Mouse (Mus musculus) midbrain, embryonic 15.5 days (tissue): ENCODE measurements around the gene Tcap. TPM values are rescaled to one million over a fixed set of nuclear protein-coding genes. Genes with fewer than 3 reads are reported as not detected.
"Not testable (repeated sequence)": the region's sequence is repeated elsewhere in the genome, so short reads cannot be mapped to it uniquely, and the experiment has no call there.

Source experiments
- ATAC-seq: fragments of 200-750 bp; cut with Nextera tagmentation; replicated peaks from 2 replicates; pipeline ENCODE4 v1.8.0; 2017; ENCODE audit warnings: moderate TSS enrichment
- H3K27ac ChIP-seq: fragments of 300-500 bp; sonication (generic); 2 replicates; pipeline ENCODE4 v1.5.1; 2015; ENCODE audit warnings: mild to moderate bottlenecking, inconsistent platforms
- H3K27me3 ChIP-seq: fragments of 300-500 bp; sonication (generic); replicated peaks from 2 replicates; pipeline ENCODE4 v1.6.1; 2015; ENCODE audit warnings: inconsistent platforms
- H3K36me3 ChIP-seq: fragments of 300-500 bp; sonication (generic); replicated peaks from 2 replicates; pipeline ENCODE4 v1.6.1; 2015; ENCODE audit warnings: inconsistent platforms
- H3K4me1 ChIP-seq: fragments of 300-500 bp; sonication (generic); 2 replicates; pipeline ENCODE4 v1.6.1; 2015; ENCODE audit warnings: inconsistent platforms
- H3K4me2 ChIP-seq: fragments of 300-500 bp; sonication (generic); 2 replicates; pipeline ENCODE4 v1.6.1; 2015; ENCODE audit warnings: inconsistent platforms, mild to moderate bottlenecking, moderate library complexity
- H3K4me3 ChIP-seq: fragments of 300-500 bp; sonication (generic); 2 replicates; pipeline ENCODE4 v1.5.1; 2015; ENCODE audit warnings: mild to moderate bottlenecking, inconsistent platforms
- H3K9ac ChIP-seq: fragments of 300-500 bp; sonication (generic); 2 replicates; pipeline ENCODE4 v1.6.1; 2015; ENCODE audit warnings: mild to moderate bottlenecking, inconsistent platforms
- H3K9me3 ChIP-seq: fragments of 300-500 bp; sonication (generic); 2 replicates; pipeline ENCODE4 v1.6.1; 2016; ENCODE audit warnings: inconsistent platforms
- WGBS: fragments of 180-500 bp; shearing (Covaris S2); methylation state at CpG from one replicate; pipeline ENCODE4 v1.1.7; 2015; ENCODE audit warnings: mixed read lengths; 5-methylcytosine and 5-hydroxymethylcytosine counted together
- polyA plus RNA-seq: library from polyadenylated mRNA; unstranded; fragments of >200 nt; fragmentation: Nextera tagmentation; extraction: Ambion mirVana; gene quantifications from 2 replicates; pipeline ENCODE4 v1.2.1, GENCODE M21; 2015

Tcap gene
- polyA plus RNA-seq, 1 experiment from 2014 or later: not detected

DNA sequence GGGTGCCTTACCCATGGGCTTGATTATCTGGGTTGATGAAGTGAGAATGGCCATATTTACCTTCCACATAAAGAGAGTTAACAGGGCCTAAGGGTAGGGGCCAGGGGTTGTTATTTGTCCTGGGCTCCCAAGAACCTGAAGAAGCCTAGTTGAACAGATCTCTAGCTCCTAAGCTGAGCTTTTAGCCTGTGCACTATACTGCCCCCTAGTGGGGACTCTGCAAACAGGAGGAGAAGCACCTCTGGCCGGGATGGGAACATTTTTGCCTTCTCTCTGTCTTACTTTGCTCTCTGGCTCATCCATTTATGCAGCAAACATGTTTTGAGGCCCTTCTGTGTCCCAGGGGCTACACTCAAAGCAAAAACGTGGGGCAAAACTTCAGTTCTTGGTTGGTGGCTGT lies 11.2 kb upstream of the Tcap start:
- no peak overlapping the region for H3K4me2 ChIP-seq
- peaks cover 23% of the 10 kb centered on the region for H3K4me1 ChIP-seq
- peaks cover 15% of the 10 kb centered on the region; the same call in 1 of the 2 replicates for H3K36me3 ChIP-seq
- no peak overlapping the region for H3K4me3 ChIP-seq
- H3K27ac ChIP-seq: no peak overlapping the region
- no peaks in the 10 kb centered on the region for H3K27me3 ChIP-seq
- H3K9ac ChIP-seq: no peak overlapping the region
- H3K9me3 ChIP-seq: no peaks in the 10 kb centered on the region
- WGBS: 5% methylated on average over 2 of the region's 2 CpGs
- no peak for ATAC-seq

DNA sequence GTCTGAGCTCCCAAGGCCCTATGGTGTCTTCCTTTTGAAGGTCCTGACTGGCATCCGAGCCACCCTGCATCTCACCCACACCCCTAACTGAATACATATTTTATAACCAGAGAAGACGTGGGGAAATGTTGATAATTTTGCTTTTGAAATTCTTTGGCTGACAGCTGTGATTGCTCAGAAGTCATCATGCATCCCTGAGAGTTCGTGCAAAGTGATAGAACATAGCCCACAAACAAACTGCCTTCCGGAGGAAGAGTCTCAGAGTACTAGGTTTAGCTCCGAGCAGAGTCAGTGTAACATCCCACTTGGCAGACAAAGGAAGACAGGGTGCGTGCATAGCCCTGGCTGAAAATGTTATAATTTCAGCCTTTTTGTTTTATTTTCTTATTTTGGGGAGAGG lies 10.4 kb upstream of the Tcap start:
- Histone ChIP-seq H3K4me1 (peaks cover 23% of the 10 kb centered on the region), H3K4me3 (no peak overlapping the region), H3K9ac (no peak overlapping the region; the same call in 1 of the 2 replicates), H3K27me3 (no peaks in the 10 kb centered on the region), H3K4me2 (no peak overlapping the region), H3K27ac (no peak overlapping the region), H3K9me3 (no peaks in the 10 kb centered on the region), H3K36me3 (peaks cover 19% of the 10 kb centered on the region; the same call in 1 of the 2 replicates)
- ATAC-seq: no peak
- 93% methylated on average over 6 of the region's 6 CpGs for WGBS

DNA sequence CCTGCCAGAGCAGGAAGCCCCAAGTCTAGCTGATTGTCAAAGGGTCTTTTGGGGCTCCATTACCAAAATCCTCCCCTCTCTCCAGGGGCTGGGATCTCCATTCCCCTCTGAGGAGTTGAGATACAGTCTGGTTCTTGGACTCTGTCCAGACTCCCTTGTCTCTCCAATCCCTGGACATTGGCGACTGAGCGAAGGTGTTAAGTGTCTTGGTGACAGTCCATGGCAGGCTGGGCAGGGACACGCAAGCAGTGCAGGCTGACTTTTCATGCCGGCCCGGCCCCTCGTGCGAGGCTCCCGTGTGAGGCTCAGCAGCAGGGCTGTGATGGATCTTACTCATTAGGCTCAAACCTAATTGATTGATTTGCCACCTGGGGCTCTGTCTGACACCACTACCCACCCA lies 9.3 kb upstream of the Tcap start:
- WGBS: 75% methylated on average over 8 of the region's 8 CpGs
- no peak overlapping the region for H3K27ac ChIP-seq

DNA sequence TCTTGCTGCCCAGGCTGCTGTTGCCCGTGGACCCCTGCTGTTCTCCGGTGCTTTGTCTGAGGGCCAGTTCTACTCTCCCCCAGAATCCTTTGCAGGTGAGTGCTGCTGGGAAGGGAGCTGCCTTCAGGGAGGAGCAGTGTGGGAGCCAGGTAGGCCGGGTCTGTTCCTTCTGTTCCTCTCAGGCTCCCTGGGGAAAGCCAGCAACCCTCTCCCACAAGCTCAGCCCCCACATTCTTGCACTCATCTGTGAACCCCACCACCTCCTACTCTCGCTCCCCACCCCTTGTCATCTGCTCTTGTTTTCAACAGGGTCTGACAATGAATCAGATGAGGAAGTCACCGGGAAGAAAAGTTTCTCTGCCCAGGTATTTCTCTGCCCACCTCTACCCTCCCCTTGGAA lies 6.9 kb upstream of the Tcap start:
- peaks cover 23% of the 10 kb centered on the region; the same call in 1 of the 2 replicates for H3K36me3 ChIP-seq

More for the DNA sequence above, 9.3 kb upstream of the Tcap start:
- Histone ChIP-seq H3K36me3 (peaks cover 23% of the 10 kb centered on the region; the same call in 1 of the 2 replicates), H3K4me2 (no peak overlapping the region), H3K4me1 (peaks cover 23% of the 10 kb centered on the region), H3K27me3 (no peaks in the 10 kb centered on the region), H3K4me3 (no peak overlapping the region), H3K9me3 (no peaks in the 10 kb centered on the region), H3K9ac (no peak overlapping the region)
- ATAC-seq: no peak

DNA sequence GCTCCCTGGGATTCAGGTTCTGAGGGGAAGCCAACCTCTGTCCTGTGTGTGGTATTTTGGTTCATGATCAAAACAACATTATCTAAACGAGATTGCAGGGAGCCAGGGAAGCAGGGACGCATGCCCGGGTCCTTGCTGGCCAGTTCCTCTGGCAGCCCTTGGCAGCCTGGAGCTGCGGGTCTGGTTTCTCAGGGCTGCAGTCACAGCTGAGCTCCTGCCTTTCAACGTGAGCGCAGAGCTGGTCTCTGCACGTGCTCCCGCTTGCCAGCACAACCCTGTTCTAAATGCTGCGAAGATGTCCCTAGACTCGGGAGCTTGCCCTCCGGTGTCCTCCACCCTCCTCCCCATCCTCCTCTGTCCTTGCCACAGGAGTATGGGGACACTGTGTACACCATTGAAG lies 5.8 kb upstream of the Tcap start:
- H3K9me3 ChIP-seq: no peaks in the 10 kb centered on the region
- H3K27me3 ChIP-seq: no peaks in the 10 kb centered on the region
- no peak overlapping the region for H3K27ac ChIP-seq
- no peak for ATAC-seq
- no peak overlapping the region for H3K4me2 ChIP-seq
- H3K36me3 ChIP-seq: peaks cover 23% of the 10 kb centered on the region; the same call in 1 of the 2 replicates
- H3K9ac ChIP-seq: no peak overlapping the region
- no peaks in the 10 kb centered on the region for H3K4me1 ChIP-seq
- WGBS: 88% methylated on average over 11 of the region's 11 CpGs
- no peak overlapping the region for H3K4me3 ChIP-seq

More for the DNA sequence above, 6.9 kb upstream of the Tcap start:
- H3K9me3 ChIP-seq: no peaks in the 10 kb centered on the region
- 73% methylated on average over 5 of the region's 5 CpGs for WGBS
- no peak overlapping the region for H3K4me2 ChIP-seq
- no peak overlapping the region for H3K4me3 ChIP-seq
- no peak overlapping the region for H3K9ac ChIP-seq
- H3K27me3 ChIP-seq: no peaks in the 10 kb centered on the region
- ATAC-seq: no peak
- H3K27ac ChIP-seq: no peak overlapping the region
- peaks cover 10% of the 10 kb centered on the region for H3K4me1 ChIP-seq

DNA sequence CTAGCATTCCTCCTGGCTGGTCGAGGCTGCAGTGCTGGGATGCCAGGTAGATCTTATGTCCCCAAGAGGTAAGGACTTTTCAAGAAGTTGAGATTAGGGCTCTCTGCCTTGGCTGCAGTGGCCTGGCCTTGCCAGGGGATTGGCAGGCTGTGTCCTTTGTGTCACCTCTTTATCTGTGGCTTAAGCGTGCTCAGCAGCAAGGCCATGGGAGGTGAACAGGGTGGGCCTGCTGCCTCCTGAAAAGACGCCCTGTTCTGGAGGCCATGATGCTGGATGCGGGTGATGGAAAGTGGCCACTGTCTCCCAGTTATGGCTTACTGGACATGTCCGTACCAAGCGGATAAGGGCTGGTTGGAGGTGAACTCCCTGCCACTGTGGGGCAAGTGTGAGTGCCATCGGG lies 4.2 kb upstream of the Tcap start:
- H3K36me3 ChIP-seq: peaks cover 23% of the 10 kb centered on the region; the same call in 1 of the 2 replicates
- no peak for ATAC-seq
- no peaks in the 10 kb centered on the region for H3K27me3 ChIP-seq
- H3K27ac ChIP-seq: no peak overlapping the region
- 93% methylated on average over 7 of the region's 7 CpGs for WGBS
- H3K4me1 ChIP-seq: no peaks in the 10 kb centered on the region
- no peaks in the 10 kb centered on the region for H3K9me3 ChIP-seq
- no peak overlapping the region for H3K9ac ChIP-seq
- H3K4me3 ChIP-seq: no peak overlapping the region
- no peak overlapping the region for H3K4me2 ChIP-seq

DNA sequence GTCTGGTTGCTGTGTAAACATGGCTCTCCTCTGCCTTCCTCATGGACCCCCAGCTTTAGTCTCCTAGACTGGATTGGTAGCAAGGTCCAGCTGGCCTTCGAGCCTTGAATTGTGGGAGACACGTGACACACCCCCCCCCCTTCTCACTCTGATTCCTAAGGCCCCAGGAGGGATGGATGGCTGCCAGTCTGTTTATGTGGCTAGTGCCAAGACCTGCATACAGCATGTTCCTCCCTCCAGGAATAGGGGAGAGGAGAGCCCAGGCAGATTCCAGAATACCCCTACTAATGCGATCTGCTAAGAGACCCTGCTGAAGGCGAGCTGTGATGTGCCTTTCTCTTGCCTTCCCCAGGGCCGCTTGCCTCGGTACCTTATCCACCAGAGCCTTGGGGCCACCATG lies 3.5 kb upstream of the Tcap start:
- H3K4me1 ChIP-seq: no peaks in the 10 kb centered on the region
- no peak overlapping the region for H3K4me2 ChIP-seq
- peaks cover 23% of the 10 kb centered on the region; the same call in 1 of the 2 replicates for H3K36me3 ChIP-seq
- H3K27ac ChIP-seq: no peak overlapping the region
- H3K27me3 ChIP-seq: 0 out of 2 replicates have a peak, but pooled peaks cover 2% of the 10 kb centered on the region
- H3K9me3 ChIP-seq: no peaks in the 10 kb centered on the region
- H3K9ac ChIP-seq: no peak overlapping the region
- 77% methylated on average over 6 of the region's 6 CpGs for WGBS
- H3K4me3 ChIP-seq: no peak overlapping the region
- no peak for ATAC-seq

DNA sequence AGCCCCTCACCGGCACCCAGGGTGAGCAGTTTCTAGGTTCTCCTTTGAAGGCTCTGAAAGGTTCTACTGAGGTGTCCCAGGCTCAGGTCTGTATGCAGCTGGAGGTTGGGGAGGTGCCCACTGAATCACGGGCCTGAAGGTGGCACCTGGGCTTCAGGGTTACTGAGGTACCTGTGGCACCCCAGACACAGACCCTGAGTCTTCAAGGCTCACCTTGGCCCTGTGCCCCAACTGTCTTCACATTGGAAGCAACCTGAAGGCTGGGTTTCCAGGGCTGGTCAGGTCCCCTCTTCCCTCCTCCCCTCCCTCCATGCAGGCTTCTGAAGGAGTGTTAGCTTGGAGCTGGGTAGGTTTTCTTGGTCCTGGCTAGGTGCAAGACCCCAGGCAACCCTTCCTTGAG lies 2.0 kb upstream of the Tcap start:
- H3K27me3 ChIP-seq: peaks cover 16% of the 10 kb centered on the region
- no peak overlapping the region for H3K4me3 ChIP-seq
- WGBS: 91% methylated on average over 2 of the region's 2 CpGs
- H3K36me3 ChIP-seq: peaks cover 15% of the 10 kb centered on the region; the same call in 1 of the 2 replicates
- H3K27ac ChIP-seq: no peak overlapping the region
- H3K9me3 ChIP-seq: no peaks in the 10 kb centered on the region
- no peaks in the 10 kb centered on the region for H3K4me1 ChIP-seq
- H3K4me2 ChIP-seq: no peak overlapping the region
- no peak overlapping the region for H3K9ac ChIP-seq
- no peak for ATAC-seq

DNA sequence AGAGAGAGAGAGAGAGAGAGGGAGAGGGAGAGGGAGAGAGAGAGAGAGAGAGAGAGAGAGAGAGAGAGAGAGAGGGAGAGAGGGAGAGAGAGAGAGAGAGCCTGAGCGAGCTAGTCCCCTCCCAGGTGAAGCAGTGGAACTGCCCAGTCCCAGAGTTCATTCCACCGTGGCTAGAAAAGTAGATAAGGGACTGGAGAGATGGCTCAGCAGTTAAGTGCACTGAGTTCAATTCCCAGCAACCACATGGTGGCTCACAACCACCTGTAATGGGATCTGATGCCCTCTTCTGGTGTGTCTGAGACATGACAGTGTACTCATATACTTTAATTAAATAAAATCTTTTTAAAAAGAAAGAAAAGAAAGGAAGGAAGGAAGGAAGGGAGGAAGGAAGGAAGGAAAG lies 1.2 kb upstream of the Tcap start:
- not testable (repeated sequence) for ATAC-seq, H3K9me3 ChIP-seq, H3K4me3 ChIP-seq, H3K4me1 ChIP-seq, H3K36me3 ChIP-seq, H3K9ac ChIP-seq, H3K27ac ChIP-seq, H3K4me2 ChIP-seq
- peaks cover 23% of the 10 kb centered on the region for H3K27me3 ChIP-seq
- 47% methylated on average over 2 of the region's 2 CpGs for WGBS

DNA sequence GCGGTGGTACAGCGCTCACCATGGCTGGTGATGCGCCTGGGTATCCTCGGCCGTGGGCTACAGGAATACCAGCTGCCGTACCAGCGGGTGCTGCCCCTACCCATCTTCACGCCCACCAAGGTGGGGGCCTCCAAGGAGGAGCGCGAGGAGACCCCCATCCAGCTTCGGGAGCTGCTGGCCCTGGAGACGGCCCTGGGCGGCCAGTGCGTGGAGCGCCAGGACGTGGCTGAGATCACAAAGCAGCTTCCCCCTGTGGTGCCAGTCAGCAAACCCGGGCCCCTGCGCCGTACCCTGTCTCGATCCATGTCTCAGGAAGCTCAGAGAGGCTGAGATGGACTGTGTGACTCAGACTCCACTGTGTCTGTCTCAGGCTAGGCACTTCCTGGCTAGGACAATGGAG lies 605 bp downstream of the Tcap start:
- H3K4me1 ChIP-seq: no peaks in the 10 kb centered on the region
- no peak overlapping the region for H3K27ac ChIP-seq
- ATAC-seq: no peak
- no peak overlapping the region for H3K4me2 ChIP-seq
- no peak overlapping the region for H3K9ac ChIP-seq
- H3K4me3 ChIP-seq: no peak overlapping the region
- WGBS: 74% methylated on average over 20 of the region's 20 CpGs
- no peaks in the 10 kb centered on the region for H3K36me3 ChIP-seq
- H3K27me3 ChIP-seq: peaks cover 38% of the 10 kb centered on the region
- H3K9me3 ChIP-seq: no peaks in the 10 kb centered on the region

DNA sequence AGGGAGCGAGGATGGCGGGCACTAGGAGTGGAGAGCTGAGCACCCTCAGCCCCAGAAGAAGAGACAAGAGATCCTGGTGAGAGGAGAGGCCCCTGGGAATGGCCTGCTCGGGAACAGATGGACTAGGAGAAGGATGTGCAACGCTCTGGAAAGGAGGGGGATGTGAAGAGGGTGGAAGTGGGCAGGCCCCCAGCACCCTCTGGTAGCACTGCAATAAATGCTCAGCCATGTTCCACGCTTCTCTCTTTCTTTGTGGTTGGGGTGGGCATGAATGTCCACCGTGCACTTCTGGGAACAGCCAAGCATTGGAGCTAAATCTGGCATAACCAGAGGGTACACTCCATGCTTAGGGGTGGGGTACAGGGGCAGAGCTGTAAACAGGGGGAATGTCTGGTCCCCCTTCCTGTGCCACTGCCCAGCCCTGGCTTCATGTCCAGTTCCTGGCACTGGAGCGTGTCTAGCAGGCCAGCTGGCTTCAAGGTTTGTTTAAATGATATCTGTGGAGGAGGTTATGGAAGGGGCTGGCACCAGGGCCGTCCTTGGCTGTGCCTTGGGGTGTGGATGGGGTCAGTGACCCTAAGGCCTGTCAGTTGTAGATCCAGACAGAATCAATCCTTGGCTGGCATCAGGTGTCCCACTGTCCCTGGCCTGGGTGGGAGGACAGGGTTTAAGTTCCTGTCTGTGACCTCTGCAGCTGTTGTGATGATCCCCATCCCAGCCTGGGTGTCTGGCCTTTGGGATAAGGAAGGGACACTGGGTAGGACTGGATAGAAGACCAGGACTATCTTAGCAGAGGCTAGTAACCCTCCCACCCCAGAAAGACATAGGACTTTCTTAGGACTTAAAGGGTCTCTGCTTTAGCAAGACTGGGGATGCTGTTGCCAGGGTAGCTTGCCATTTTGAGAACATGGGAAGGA lies 1.4 kb downstream of the Tcap start:
- WGBS: 67% methylated on average over 8 of the region's 8 CpGs
- Histone ChIP-seq H3K4me1 (no peaks in the 10 kb centered on the region), H3K36me3 (no peaks in the 10 kb centered on the region), H3K9ac (no peak overlapping the region), H3K4me3 (no peak overlapping the region), H3K27ac (no peak overlapping the region), H3K4me2 (no peak overlapping the region), H3K27me3 (peaks cover 38% of the 10 kb centered on the region), H3K9me3 (no peaks in the 10 kb centered on the region)
- ATAC-seq: no peak

DNA sequence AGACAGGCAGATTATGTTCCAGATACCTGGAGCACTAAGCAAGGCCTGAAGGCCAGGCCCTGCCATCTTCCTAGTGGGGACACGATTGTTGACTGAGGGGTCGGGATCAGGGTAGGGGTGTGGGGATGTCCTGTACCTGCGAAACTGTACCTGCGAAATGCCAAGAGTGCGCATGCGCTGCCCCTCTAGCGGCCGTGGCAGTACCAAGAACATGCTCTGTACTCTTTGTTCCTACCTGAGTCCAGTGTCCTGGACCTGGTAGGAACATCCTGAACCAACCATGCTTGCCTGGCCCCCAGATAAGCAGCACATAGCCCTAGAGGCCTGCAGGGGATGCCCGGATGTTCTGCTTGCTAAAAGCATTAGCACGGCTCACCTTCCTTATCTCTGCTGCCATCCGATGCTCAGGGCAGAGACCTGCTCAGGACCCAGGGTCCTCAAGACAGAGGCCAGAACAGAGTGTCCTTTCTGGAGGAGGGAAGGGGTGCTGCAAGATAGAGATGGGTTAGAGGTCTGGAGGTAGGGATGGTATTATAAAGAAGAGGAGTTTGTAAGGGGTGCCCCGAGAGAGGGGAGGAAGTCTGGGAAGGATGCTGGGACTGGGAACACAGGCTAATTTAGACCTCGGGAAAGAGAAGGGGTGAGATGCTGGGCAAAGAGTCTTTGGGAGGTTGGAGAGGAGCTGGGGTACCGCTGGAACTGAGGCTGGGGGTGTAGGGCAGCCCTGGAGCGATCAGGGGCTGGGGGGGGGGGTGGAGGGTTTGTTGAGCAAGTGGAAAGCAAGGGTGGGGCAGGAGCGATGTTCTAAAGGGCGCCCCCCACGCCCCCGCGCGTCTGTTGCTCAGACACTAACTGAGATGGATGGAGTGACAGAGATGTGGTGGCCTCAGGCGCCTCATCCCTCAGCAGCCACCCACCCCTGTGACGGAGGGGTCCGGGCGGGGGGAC lies 2.3 kb downstream of the Tcap start, which contains the start of gene Pnmt:
TSS of gene Pnmt (plus strand) at position 813 of the 948 bp plus-strand sequence.
- no peak within 1 kb of the TSS for H3K9ac ChIP-seq
- H3K4me2 ChIP-seq: peak within 1 kb of the TSS; percentile 25
- H3K4me3 ChIP-seq: peak within 1 kb of the TSS; percentile 7; the same call in 1 of the 2 replicates
- peaks cover 45% of the 10 kb centered on the region for H3K27me3 ChIP-seq
- H3K4me1 ChIP-seq: no peaks in the 10 kb centered on the region
- WGBS: 58% methylated on average over 23 of the region's 25 CpGs
- no peaks in the 10 kb centered on the region for H3K36me3 ChIP-seq
- ATAC-seq: no peak
- H3K9me3 ChIP-seq: no peaks in the 10 kb centered on the region
- H3K27ac ChIP-seq: no peak within 1 kb of the TSS
